10 mouse cellular contexts compared by ENCODE assay signal in the genomic region with DNA sequence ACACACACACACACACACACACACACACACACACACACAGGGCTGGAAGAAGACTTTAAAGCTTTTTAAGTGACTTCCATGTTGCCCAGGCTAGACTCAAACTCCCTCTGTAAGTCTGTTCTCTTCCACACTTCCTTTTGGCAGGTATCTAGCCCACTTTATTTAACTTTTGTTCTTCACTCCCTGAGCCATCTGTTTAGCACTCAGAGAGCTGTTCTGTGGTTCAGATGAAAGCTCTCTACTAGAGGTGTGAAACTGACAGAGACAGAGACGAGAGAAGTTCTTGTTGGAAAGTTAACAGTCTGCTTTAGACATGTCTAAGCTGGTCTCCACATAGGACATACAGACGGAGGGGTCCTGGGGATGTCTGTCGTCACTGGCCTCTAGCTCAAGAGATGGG.
"Had no signal": no experiment of that assay in that cellular context is flagged by ENCODE, and none has a peak within 500 bp of the region (broad histone marks: within the 10 kb centered on the region; RNA-seq: fewer than 3 reads in every experiment).

No protein-coding gene starts in this region.

- DNase-seq: retina, postnatal 1 day; right cerebral cortex, postnatal 14 days; right cerebral cortex, postnatal 25 days; spleen, adult 18-20 months; thymus, adult 18-20 months; thymus, adult 2 months; thymus, postnatal 14 days; thymus, postnatal 25 days; thymus, postnatal 36 days; thymus, postnatal 4 days had no signal
